Mouse (Mus musculus) midbrain, embryonic 15.5 days (tissue): ENCODE measurements at regions not wholly inside any gene's neighbourhood (a gene's known extent, or its start where the extent isn't known, plus 50 kb on each side); places are given as distances from the start of the nearest gene placed in this dataset.
"Not testable (repeated sequence)": the region's sequence is repeated elsewhere in the genome, so short reads cannot be mapped to it uniquely, and the experiment has no call there.

ENCODE experiments used
- ATAC-seq: fragments of 200-750 bp; cut with Nextera tagmentation; replicated peaks from 2 replicates; pipeline ENCODE4 v1.8.0; 2017; ENCODE audit warnings: moderate TSS enrichment
- H3K27ac ChIP-seq: fragments of 300-500 bp; sonication (generic); 2 replicates; pipeline ENCODE4 v1.5.1; 2015; ENCODE audit warnings: mild to moderate bottlenecking, inconsistent platforms
- H3K27me3 ChIP-seq: fragments of 300-500 bp; sonication (generic); replicated peaks from 2 replicates; pipeline ENCODE4 v1.6.1; 2015; ENCODE audit warnings: inconsistent platforms
- H3K36me3 ChIP-seq: fragments of 300-500 bp; sonication (generic); replicated peaks from 2 replicates; pipeline ENCODE4 v1.6.1; 2015; ENCODE audit warnings: inconsistent platforms
- H3K4me1 ChIP-seq: fragments of 300-500 bp; sonication (generic); 2 replicates; pipeline ENCODE4 v1.6.1; 2015; ENCODE audit warnings: inconsistent platforms
- H3K4me2 ChIP-seq: fragments of 300-500 bp; sonication (generic); 2 replicates; pipeline ENCODE4 v1.6.1; 2015; ENCODE audit warnings: inconsistent platforms, mild to moderate bottlenecking, moderate library complexity
- H3K4me3 ChIP-seq: fragments of 300-500 bp; sonication (generic); 2 replicates; pipeline ENCODE4 v1.5.1; 2015; ENCODE audit warnings: mild to moderate bottlenecking, inconsistent platforms
- H3K9ac ChIP-seq: fragments of 300-500 bp; sonication (generic); 2 replicates; pipeline ENCODE4 v1.6.1; 2015; ENCODE audit warnings: mild to moderate bottlenecking, inconsistent platforms
- H3K9me3 ChIP-seq: fragments of 300-500 bp; sonication (generic); 2 replicates; pipeline ENCODE4 v1.6.1; 2016; ENCODE audit warnings: inconsistent platforms
- WGBS: fragments of 180-500 bp; shearing (Covaris S2); methylation state at CpG from one replicate; pipeline ENCODE4 v1.1.7; 2015; ENCODE audit warnings: mixed read lengths; 5-methylcytosine and 5-hydroxymethylcytosine counted together

DNA sequence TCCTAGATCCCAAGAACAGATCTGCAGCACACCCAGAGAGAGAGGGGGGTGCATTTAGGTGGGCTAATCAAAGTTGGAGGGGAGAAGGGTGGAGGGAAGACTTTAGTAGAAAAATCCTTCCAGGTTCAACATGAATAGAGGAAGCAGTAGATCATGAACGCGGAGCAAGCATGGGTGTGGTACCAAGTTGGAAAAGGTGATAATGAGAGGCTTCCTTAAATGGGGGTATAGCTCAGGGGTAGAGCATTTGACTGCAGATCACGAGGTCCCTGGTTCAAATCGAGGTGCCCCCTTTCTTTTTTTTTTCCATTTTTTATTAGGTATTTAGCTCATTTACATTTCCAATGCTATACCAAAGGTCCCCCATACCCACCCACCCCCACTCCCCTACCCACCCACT, 54.0 kb upstream of the Krba1 start:
- H3K9ac ChIP-seq, H3K27ac ChIP-seq, H3K4me3 ChIP-seq, H3K9me3 ChIP-seq, H3K4me1 ChIP-seq, H3K27me3 ChIP-seq, ATAC-seq, H3K36me3 ChIP-seq, H3K4me2 ChIP-seq: not testable (repeated sequence)
- 90% methylated on average over 4 of the region's 4 CpGs for WGBS

DNA sequence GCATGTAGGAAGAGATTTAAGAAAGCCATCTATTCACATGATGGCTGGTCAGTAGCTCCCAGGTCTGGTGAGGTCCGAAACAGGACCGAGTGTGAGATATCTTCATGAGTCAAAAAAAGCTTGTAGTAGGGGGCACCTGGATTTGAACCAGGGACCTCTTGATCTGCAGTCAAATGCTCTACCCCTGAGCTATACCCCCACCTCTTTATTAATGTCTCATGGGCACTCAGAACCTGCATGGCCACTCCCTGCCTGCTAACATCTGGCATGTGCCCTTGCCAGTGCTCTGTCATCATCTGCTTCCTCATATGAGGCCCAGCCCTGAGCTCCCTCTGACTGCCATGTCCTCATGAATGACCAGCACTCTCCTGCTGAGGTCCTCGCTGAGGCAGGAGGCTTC, 58.4 kb upstream of the Krba1 start:
- H3K27ac ChIP-seq, H3K9me3 ChIP-seq, H3K36me3 ChIP-seq, H3K9ac ChIP-seq, H3K4me2 ChIP-seq, H3K4me3 ChIP-seq, ATAC-seq, H3K4me1 ChIP-seq, H3K27me3 ChIP-seq: not testable (repeated sequence)
- 79% methylated on average over 3 of the region's 3 CpGs for WGBS

DNA sequence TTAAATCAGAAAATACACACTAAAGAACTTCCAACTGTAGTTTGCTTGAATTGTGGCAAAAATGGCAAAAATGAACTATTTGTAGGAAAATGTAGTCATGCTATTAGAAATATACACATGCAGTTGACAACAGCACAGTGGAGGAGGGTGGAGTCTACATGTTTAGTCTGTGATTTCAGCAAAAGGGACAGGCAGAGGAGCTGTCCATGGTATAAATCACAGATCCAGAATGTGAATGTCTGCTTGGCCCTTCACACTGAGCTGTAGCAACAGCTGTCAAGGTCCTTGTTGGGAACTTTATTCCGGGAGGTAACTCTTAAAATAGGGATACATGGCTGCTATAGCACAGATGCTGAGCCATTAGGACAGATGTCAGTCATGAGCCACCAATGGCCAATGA, 107.4 kb upstream of the Krba1 start:
- no peak overlapping the region for H3K4me3 ChIP-seq
- no peaks in the 10 kb centered on the region for H3K9me3 ChIP-seq
- no peaks in the 10 kb centered on the region for H3K36me3 ChIP-seq
- WGBS = 79% methylated on average over 1 of the region's 1 CpGs
- no peak for ATAC-seq
- H3K27ac ChIP-seq = no peak overlapping the region
- no peaks in the 10 kb centered on the region for H3K4me1 ChIP-seq
- no peak overlapping the region for H3K9ac ChIP-seq
- H3K27me3 ChIP-seq = no peaks in the 10 kb centered on the region
- H3K4me2 ChIP-seq = no peak overlapping the region

DNA sequence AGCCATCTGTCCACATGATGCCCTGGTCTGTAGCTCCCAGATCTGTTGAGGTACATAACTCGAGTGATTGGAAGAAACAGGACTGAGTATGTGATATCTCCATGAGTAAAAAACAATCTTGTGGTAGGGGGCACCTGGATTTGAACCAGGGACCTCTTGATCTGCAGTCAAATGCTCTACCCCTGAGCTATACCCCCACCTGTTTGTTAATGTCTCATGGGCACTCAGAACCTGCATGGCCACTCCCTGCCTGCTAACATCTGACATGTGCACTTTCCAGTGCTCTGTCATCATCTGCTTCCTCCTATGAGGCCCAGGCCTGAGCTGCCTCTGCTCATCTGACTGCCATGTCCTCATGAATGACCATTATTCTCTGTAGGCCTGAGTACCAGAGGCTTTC, 115.7 kb upstream of the Krba1 start:
- not testable (repeated sequence) for ATAC-seq, H3K4me3 ChIP-seq, H3K9ac ChIP-seq, H3K27me3 ChIP-seq, H3K4me2 ChIP-seq, H3K9me3 ChIP-seq, H3K4me1 ChIP-seq, H3K27ac ChIP-seq, H3K36me3 ChIP-seq
- WGBS = 50% methylated on average over 1 of the region's 1 CpGs

DNA sequence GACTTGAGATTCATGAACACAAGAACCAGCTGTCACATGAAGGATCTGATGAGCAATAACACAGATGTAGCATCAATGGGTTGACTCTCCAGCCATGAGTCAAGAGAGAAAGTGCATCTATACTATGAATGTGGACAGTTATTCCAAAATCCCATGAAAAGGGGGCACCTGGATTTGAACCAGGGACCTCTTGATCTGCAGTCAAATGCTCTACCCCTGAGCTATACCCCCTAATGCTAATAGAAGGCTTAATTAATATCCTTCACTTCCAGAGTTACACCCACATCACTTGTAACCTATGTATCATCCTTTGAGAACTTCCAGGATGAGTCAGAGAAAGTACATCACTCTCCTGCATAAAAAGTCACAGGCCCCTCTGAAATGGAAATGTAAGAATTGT, 133.8 kb upstream of the Krba1 start:
- not testable (repeated sequence) for H3K9me3 ChIP-seq, H3K4me2 ChIP-seq, H3K4me1 ChIP-seq, ATAC-seq, H3K9ac ChIP-seq, H3K27ac ChIP-seq, H3K27me3 ChIP-seq, H3K4me3 ChIP-seq, H3K36me3 ChIP-seq

DNA sequence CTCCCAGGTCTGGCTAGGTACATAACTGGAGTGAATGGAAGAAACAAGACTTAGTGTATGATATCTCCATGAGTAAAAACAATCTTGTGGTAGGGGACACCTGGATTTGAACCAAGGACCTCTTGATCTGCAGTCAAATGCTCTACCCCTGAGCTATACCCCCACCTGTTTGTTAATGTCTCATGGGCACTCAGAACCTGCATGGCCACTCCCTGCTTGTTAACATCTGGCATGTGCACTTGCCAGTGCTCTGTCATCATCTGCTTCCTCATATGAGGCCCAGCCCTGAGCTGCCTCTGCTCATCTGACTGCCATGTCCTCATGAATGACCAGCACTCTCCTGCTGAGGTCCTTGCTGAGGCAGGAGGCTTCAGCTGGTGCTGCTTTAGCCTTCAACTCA, 142.4 kb upstream of the Krba1 start:
- H3K4me1 ChIP-seq, ATAC-seq, H3K4me2 ChIP-seq, H3K4me3 ChIP-seq, H3K27me3 ChIP-seq, H3K9me3 ChIP-seq, H3K36me3 ChIP-seq, H3K27ac ChIP-seq, H3K9ac ChIP-seq: not testable (repeated sequence)

DNA sequence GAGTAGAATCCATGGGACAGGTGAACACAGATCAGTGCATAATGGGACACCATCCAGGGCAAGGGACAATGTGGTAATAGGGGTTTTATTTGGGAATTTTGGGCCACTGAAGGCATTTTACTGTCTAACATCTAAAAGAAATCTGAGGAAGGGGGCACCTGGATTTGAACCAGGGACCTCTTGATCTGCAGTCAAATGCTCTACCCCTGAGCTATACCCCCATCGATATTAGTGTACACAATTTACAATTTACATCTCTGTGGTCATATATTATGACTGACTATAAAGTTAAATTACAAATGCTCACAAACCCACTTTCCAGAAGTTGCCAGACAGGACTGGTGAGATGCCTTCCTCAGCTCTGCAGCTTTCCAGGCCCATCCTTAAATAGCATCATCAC, 143.4 kb upstream of the Krba1 start:
- Histone ChIP-seq H3K9ac (no peak overlapping the region), H3K36me3 (no peaks in the 10 kb centered on the region), H3K4me3 (no peak overlapping the region), H3K4me2 (no peak overlapping the region), H3K9me3 (no peaks in the 10 kb centered on the region), H3K27me3 (no peaks in the 10 kb centered on the region), H3K4me1 (no peaks in the 10 kb centered on the region), H3K27ac (no peak overlapping the region)
- WGBS = 92% methylated on average over 1 of the region's 1 CpGs
- no peak for ATAC-seq

DNA sequence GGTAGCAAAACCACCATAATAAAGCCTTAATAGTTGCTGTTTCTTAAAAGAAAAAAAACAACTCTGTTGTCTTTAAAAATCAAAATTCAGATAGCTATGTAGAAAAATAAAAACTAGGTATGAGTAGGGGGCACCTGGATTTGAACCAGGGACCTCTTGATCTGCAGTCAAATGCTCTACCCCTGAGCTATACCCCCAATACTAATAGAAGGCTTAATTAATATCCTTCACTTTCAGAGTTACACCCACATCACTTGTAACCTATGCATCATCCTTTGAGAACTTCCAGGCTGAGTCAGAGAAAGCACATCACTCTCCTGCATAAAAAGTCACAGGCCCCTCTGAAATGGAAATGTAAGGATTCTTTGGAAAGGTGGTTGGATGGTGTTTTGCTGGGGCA, 151.2 kb upstream of the Krba1 start:
- H3K9ac ChIP-seq, H3K9me3 ChIP-seq, H3K36me3 ChIP-seq, H3K27me3 ChIP-seq, ATAC-seq, H3K27ac ChIP-seq, H3K4me3 ChIP-seq, H3K4me2 ChIP-seq, H3K4me1 ChIP-seq: not testable (repeated sequence)

DNA sequence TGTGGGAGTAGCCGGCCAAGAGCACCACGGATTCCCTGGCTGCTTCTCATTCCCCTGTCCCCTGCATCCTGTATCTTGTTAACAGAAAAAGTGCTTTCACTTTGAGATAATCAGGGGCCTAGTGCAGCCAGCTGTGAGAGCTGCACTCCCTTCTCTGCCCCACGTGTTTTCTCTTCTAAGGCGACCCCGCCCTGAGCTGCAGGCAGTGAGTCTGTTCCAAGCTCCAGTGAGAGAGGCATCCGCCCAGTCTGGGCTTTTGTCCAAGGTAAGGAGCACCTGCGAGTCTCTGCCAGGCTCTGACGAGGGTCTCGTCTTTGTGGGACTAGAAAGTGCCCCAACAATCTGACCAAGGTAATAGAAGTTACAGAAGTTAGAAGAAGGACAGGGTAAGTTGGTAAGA, 141.0 kb upstream of the Zfp746 start:
- Histone ChIP-seq H3K36me3 (no peaks in the 10 kb centered on the region), H3K4me1 (no peaks in the 10 kb centered on the region), H3K9ac (no peak overlapping the region), H3K4me3 (no peak overlapping the region), H3K27me3 (no peaks in the 10 kb centered on the region), H3K9me3 (no peaks in the 10 kb centered on the region), H3K27ac (no peak overlapping the region), H3K4me2 (no peak overlapping the region)
- WGBS = 62% methylated on average over 9 of the region's 9 CpGs
- ATAC-seq = no peak

DNA sequence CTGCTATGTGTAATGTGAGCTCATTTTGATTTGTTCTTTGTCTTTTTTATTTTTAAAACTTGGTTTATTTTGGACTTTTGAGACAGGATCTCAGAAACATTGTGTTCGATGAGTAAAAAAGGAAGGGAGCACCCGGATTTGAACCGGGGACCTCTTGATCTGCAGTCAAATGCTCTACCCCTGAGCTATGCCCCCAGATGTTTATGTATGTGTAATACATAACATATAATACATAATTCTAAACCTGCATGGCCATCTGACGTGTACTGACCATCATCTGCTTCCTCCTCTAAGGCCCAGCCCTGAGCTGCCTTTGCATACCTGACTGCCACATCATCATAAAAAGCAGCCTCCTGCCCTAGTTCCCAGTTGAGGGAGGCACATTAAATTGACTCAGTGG, 137.8 kb upstream of the Zfp746 start:
- no peak for ATAC-seq
- 92% methylated on average over 4 of the region's 4 CpGs for WGBS
- H3K27me3 ChIP-seq = no peaks in the 10 kb centered on the region

DNA sequence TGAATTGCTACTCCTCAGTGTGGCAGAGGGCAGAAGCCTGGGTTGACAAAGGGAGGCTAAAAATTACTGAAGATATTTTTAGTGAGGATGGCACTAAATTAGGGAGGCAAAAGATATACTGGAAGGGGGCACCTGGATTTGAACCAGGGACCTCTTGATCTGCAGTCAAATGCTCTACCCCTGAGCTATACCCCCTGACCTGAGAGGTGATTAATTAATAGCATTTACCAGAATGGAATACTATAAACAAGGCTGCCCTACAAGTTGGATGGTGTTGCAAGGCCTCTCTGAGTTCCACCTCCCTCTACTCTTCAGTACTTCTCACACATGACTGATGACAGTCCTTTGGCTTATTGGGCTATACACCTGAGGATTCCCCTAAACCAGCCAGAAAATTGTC, 136.6 kb upstream of the Zfp746 start:
- H3K36me3 ChIP-seq = no peaks in the 10 kb centered on the region
- H3K9me3 ChIP-seq = no peaks in the 10 kb centered on the region
- no peaks in the 10 kb centered on the region for H3K4me1 ChIP-seq
- no peak overlapping the region for H3K9ac ChIP-seq
- no peaks in the 10 kb centered on the region for H3K27me3 ChIP-seq
- ATAC-seq = no peak
- no peak overlapping the region for H3K4me2 ChIP-seq
- H3K4me3 ChIP-seq = no peak overlapping the region
- no peak overlapping the region for H3K27ac ChIP-seq

More for the DNA sequence above, 137.8 kb upstream of the Zfp746 start:
- no peaks in the 10 kb centered on the region for H3K4me1 ChIP-seq
- H3K4me3 ChIP-seq = no peak overlapping the region
- H3K9me3 ChIP-seq = no peaks in the 10 kb centered on the region
- no peak overlapping the region for H3K27ac ChIP-seq
- H3K4me2 ChIP-seq = no peak overlapping the region
- H3K36me3 ChIP-seq = no peaks in the 10 kb centered on the region
- no peak overlapping the region for H3K9ac ChIP-seq

DNA sequence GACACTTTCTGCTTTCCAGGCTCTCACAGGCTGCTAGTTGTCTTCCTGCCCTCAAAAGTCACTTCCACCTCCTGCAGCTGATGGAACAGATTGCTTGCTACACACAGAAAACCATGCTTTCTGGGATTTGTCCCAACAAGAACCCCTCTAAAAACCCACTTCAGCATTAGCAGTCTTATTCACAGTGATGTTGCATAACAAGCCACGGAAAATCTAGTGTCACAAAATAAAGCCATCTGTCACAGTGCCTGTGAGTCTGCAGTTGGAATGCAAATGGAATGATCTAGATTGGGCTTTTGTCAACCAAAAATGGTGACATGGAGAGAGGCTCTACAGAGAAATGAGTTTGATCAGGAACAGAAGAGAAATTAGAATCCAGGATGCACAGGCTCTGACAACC, 135.4 kb upstream of the Zfp746 start:
- H3K4me3 ChIP-seq, H3K4me1 ChIP-seq, H3K9ac ChIP-seq, H3K27me3 ChIP-seq, H3K27ac ChIP-seq, ATAC-seq, H3K4me2 ChIP-seq, H3K9me3 ChIP-seq, H3K36me3 ChIP-seq: not testable (repeated sequence)
- WGBS = 37% methylated on average over 1 of the region's 1 CpGs

DNA sequence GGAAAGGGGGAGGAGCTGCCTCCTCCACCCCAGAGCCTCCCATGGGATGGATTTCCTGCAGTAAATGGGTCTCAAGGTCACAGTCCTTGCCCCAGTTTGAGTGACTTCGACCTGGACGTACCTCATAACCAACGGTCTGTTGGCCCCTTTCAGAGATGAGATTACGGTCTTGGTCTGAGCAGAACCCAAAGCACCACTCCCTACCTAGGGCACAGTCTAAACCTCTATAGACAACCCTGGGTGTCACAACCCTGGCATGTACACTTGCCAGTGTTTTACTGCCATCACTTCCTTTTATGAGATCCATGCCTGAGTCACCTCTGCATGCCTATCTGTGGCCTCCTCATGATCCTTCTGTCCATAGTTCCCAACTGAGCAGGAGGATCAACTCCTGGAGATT, 128.8 kb upstream of the Zfp746 start:
- no peak for ATAC-seq
- H3K36me3 ChIP-seq = no peaks in the 10 kb centered on the region
- no peaks in the 10 kb centered on the region for H3K27me3 ChIP-seq
- H3K4me1 ChIP-seq = no peaks in the 10 kb centered on the region
- WGBS = 96% methylated on average over 4 of the region's 4 CpGs
- H3K9me3 ChIP-seq = peaks cover 2% of the 10 kb centered on the region; the same call in 1 of the 2 replicates
- no peak overlapping the region for H3K9ac ChIP-seq
- H3K4me3 ChIP-seq = no peak overlapping the region
- no peak overlapping the region for H3K27ac ChIP-seq
- H3K4me2 ChIP-seq = no peak overlapping the region

DNA sequence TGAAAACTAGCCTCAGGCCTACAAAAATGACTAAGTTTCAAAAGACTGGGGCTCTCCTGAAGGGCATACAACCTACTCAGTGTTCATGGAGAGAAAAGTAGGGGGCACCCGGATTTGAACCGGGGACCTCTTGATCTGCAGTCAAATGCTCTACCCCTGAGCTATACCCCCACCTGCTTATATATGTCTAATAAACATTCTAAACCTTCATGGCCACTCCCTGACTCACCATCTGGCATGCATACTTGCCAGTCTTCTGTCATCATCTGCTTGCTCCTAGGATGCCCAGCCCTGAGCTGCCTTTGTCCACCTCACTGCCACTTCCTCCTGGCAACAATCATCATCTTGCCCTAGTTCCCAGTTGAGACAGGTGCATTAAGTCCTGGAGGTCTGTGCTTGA, 123.3 kb upstream of the Zfp746 start:
- Histone ChIP-seq H3K9ac (no peak overlapping the region), H3K36me3 (no peaks in the 10 kb centered on the region), H3K4me2 (no peak overlapping the region), H3K4me3 (no peak overlapping the region), H3K27me3 (no peaks in the 10 kb centered on the region), H3K4me1 (no peaks in the 10 kb centered on the region), H3K27ac (no peak overlapping the region), H3K9me3 (peaks cover 2% of the 10 kb centered on the region; the same call in 1 of the 2 replicates)
- WGBS = 90% methylated on average over 2 of the region's 2 CpGs
- no peak for ATAC-seq
